Mouse (Mus musculus): ENCODE results near the gene Pcdh7.

GRCm38 (mm10) chr5:57719594-57720185 is 1.9 kb downstream of the Pcdh7 start:
- no peak for TF ChIP-seq CTCF (conservative IDR thresholded peaks at IDR 0.05; ENCODE audit: low read length)
- no peak for TF ChIP-seq POU5F1 (IDR thresholded peaks at IDR 0.05; ENCODE audit: borderline replicate concordance, low read length)
- no peak for TF ChIP-seq NANOG (IDR thresholded peaks at IDR 0.05; ENCODE audit: borderline replicate concordance, low read length)
